Mouse (Mus musculus) heart, postnatal 10 days (tissue): Measurements from ENCODE around the gene Col20a1. TPM values are rescaled to one million over a fixed set of nuclear protein-coding genes. Genes with fewer than 3 reads are reported as not detected.

ENCODE experiments used
- DNase-seq, 2 experiments: peaks; one replicate each; pipeline ENCODE4 v3.0.0; 2021
- intact Hi-C: fragments of 180-260 bp; cut with DNase I; formaldehyde crosslinking; loops from one replicate; pipeline ENCODE4 v1.15.1; 2025
- total RNA-seq, 2 experiments: library from RNA; stranded (reverse); gene quantifications; 2 replicates each; pipeline ENCODE4 v1.2.3; 2021

Gene Col20a1
- total RNA-seq, 2 experiments from 2014 or later, result 0.62 to 0.92 TPM

DNA sequence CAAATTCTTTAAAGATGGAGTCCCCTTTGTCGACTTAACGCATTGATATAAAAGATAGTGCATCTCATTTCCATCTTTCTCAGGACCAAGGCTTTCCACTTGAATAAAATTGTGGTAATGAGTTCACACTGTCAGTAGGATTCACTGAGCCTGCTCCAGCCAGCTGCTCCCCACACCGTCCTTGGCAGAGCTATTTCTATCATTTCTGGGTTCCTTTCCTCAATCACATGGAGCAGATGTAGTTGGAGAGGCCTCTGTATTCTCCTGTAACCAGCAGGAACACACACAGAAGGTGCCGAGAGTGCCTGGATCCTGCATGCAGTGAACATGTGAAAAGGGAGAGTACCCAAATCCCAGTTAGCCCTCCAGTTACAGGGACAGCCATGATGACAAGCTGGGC, 4.0 kb downstream of the Col20a1 start:
- intact Hi-C loops, result no loop called here
- DNase-seq, result no peak

- no peak for DNase-seq
These were observed 8.0 kb downstream of the Col20a1 start for GRCm38 (mm10) chr2:180994360-180994759.

GRCm38 (mm10) chr2:180995457-180995856, 9.1 kb downstream of the Col20a1 start:
- intact Hi-C loops, result no loop called here

More at GRCm38 (mm10) chr2:180994360-180994759, 8.0 kb downstream of the Col20a1 start:
- intact Hi-C loops, result no loop called here

GRCm38 (mm10) chr2:180996436-180996835, 10.1 kb downstream of the Col20a1 start:
- peak; percentile 46 to 61 for DNase-seq
- intact Hi-C loops, result loop anchor here (1.0 kb wide), 2 partner anchors 64 to 76 kb away; no protein-coding TSS in a partner anchor

More at GRCm38 (mm10) chr2:180995457-180995856, 9.1 kb downstream of the Col20a1 start:
- no peak for DNase-seq

GRCm38 (mm10) chr2:180996905-180997304, 10.6 kb downstream of the Col20a1 start:
- no peak for DNase-seq
- intact Hi-C loops, result loop anchor here (1.0 kb wide), 2 partner anchors 63 to 75 kb away; no protein-coding TSS in a partner anchor

GRCm38 (mm10) chr2:181007054-181007453, 20.7 kb downstream of the Col20a1 start:
- intact Hi-C loops, result loop anchor here (2.0 kb wide), 1 partner anchor 42 kb away; no protein-coding TSS in a partner anchor
- no peak for DNase-seq

DNA sequence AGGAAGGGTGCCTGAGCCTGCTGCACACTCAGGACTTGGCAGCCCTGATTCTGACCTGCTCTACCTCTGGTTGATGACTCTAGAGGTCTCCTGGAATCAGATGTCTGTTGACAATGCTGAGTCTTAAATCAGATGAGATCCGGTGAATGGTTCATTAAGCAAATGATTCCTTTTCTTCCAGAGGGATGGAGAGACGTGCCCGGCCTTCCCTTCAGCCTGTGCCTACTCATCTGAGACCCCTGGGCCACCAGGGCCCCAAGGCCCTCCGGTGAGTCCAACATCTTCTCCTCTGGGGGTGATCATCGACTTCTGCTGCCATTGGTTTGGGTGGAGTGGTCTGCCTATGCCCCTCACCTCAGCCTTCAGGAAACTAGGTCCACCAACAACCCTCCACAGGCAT, 22.0 kb downstream of the Col20a1 start:
- intact Hi-C loops, result no loop called here
- DNase-seq, result no peak

GRCm38 (mm10) chr2:181031406-181031934, 45.1 kb downstream of the Col20a1 start:
- no peak for DNase-seq
- intact Hi-C loops, result loop anchor here (5.0 kb wide), 1 partner anchor 41 kb away; no protein-coding TSS in a partner anchor

- peak; percentile 17 to 48 for DNase-seq
- intact Hi-C loops, result loop anchor here (5.0 kb wide), 1 partner anchor 40 kb away; no protein-coding TSS in a partner anchor
These were observed 46.1 kb downstream of the Col20a1 start for GRCm38 (mm10) chr2:181032407-181032806.

GRCm38 (mm10) chr2:181033310-181033709, 47.0 kb downstream of the Col20a1 start:
- peak; percentile 22 to 36 for DNase-seq
- intact Hi-C loops, result loop anchor here (5.0 kb wide), 1 partner anchor 39 kb away; no protein-coding TSS in a partner anchor

DNA sequence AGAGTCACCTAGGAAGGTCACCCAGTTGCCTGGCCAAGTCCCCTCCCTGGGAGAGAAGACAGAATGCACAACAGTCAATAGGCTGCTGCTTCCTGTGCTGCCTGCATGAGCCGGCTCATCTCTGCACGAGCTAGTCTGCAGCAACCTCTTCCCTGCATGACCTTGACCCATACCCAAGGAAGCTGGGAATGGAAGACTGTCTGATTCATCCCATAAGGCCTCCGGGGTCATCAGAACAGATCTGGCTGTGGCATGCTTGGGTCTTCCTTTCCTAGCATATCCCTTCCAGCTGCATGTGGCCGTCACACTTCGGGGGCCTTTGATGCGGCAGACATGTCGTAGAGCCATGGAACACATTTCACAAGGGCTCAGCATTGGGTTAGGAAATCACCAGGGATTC, 48.9 kb downstream of the Col20a1 start:
- intact Hi-C loops, result no loop called here
- DNase-seq, result no peak

DNA sequence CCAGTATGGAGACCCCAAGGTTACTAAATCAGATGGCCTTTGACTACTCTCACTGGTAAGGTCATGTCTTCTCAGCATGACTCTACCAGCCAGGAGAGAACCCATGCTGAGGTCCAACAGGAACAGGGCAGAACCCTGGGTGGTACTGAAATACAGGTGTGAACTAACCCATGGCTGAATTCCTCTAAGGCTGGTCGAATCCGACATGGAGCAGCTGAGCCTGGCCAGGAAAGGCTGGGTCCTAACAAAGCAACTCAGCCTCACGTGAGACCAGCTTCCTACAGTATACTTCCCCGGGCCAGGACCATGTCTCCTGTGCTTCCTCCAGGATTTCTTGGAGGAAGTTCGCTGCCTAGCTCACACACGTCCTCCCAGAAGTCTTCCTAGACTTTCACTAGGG, 50.2 kb downstream of the Col20a1 start:
- intact Hi-C loops, result no loop called here
- DNase-seq, result no peak

GRCm38 (mm10) chr2:181038644-181039355, 52.5 kb downstream of the Col20a1 start:
- intact Hi-C loops, result no loop called here
- peak; percentile 15 for DNase-seq

GRCm38 (mm10) chr2:181039356-181039680, 53.0 kb downstream of the Col20a1 start:
- intact Hi-C loops, result no loop called here
- no peak for DNase-seq

DNA sequence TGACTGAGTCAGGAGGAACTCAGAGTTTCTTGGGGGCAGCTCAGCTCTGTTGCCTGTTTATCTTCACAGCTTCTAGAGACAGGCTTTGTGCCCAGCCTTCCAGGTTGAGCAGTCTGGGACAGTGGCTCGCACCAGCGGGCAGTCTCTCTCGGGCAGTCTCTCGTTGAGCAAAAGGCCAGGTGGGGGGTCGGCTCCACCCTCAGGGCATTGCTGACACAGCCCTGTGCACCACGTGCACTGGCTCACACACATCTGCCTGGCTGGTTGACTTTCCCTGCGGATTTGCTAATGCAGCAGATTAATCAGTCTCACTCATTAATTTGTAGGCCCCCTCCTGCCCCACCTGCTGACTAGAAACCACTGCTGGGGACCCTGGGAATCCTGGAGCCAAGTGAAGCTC, 55.6 kb downstream of the Col20a1 start:
- intact Hi-C loops, result loop anchor here (2.0 kb wide), 1 partner anchor 17 kb away; no protein-coding TSS in a partner anchor

DNA sequence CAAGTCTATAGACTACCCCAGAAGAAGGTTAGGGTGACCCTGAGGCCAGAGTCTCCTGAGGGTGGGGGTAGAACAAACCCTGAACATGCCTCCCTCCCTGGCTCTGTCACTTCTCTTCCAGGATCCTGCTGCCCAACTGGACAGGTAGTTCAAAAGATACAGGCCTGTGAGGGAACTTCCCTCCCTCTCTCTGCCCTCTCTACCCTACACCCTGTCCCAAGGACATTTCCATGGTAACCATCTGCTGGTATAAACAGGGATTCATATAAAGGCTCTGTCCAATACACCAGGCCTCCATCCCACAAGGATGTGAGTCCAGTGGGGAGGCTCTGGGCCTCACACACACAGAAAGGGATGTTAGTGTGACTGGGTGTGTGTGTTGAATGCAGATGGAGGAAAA, 56.0 kb downstream of the Col20a1 start:
- DNase-seq, result no peak
- intact Hi-C loops, result loop anchor here (2.0 kb wide), 1 partner anchor 18 kb away; no protein-coding TSS in a partner anchor

More for the DNA sequence above, 55.6 kb downstream of the Col20a1 start:
- DNase-seq, result no peak

DNA sequence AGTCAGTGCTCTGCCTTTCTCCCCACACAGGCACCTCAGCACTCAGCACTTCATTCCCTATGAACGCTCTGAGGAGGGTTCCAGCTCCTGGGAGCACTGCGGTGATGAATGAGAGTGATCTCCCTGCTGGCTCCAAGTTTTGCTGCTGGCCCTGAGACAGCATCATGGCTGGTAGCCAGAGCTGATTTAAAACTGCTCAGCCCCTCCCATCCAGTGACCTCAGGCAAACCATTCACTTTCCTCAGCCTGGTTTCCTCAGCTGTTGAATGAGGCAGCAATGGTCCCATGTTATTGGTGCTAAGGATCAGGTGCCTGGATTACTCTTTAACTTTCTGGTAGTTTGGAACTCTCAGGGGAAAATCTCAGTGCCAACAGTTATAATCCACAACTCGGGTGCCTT, 57.1 kb downstream of the Col20a1 start, which contains the start of gene Chrna4:
Gene Chrna4 (minus strand): TSS at position 110 of the 400 bp plus-strand sequence.
- intact Hi-C loops, result loop anchor here (2.0 kb wide), 1 partner anchor 19 kb away; no protein-coding TSS in a partner anchor
- DNase-seq, result peak; percentile 46 to 47

- intact Hi-C loops, result no loop called here
- peak in 1 of 2 experiments; percentile 15 for DNase-seq
These were observed 57.7 kb downstream of the Col20a1 start for GRCm38 (mm10) chr2:181044001-181044400.

DNA sequence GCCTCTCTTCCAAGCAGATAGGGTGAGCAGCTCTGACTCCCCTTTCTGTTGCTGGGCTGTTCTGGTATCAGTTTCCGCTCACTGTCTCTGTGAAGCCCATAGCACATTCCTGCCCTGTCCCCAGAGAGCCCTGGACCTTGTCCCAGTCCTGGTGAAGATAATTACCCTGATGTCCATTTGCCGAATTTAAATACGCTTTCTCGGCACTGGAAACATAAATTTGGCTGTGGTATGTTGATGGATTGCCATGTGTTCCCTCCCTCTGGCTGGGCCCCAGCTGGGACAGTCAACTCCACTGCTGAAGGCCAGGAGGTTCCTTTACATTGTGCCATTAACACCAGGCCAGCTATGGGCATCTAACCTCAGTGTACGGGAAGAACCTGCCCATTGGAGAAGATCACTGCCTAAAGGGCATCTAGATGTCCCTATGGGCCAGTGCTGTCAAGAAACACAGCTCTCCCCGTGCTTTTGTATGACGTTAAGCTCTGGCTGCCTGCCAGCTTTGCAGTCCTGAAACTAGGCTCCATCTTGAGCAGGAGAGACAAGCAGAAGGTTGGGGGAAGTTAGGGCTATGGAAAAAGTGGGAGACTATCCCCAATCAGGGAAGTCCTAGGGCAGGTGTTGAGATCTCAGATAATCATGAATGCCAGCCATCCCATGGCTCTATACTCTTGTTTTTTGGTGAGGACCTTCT, 62.1 kb downstream of the Col20a1 start:
- intact Hi-C loops, result loop anchor here (2.0 kb wide), 1 partner anchor 42 kb away; no protein-coding TSS in a partner anchor
- DNase-seq, result peak; percentile 18 to 19

GRCm38 (mm10) chr2:181048986-181049385, 62.7 kb downstream of the Col20a1 start:
- DNase-seq, result no peak
- intact Hi-C loops, result loop anchor here (2.0 kb wide), 1 partner anchor 42 kb away; no protein-coding TSS in a partner anchor

DNA sequence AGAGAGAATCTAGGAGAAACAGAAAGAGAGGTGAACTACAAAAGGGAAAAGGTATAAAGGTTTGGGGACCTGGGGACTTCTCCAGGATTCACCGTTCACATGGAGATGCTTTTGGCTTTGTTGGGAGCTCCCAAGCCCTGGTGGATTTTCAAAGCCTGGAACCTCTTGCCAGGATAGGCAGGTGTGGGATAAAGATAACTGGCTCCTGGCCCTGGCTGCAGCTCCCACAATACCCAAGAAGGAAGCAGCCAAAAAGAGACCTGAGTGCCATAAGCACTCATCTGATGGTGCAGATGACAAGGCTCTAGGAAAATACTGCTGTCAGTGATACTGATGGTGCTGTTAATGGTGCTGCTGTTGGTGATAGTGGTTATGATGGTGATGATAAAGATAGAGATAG, 65.8 kb downstream of the Col20a1 start:
- no peak for DNase-seq
- intact Hi-C loops, result no loop called here
